ENCODE assay signal across 31 mouse cellular contexts in the genomic region with DNA sequence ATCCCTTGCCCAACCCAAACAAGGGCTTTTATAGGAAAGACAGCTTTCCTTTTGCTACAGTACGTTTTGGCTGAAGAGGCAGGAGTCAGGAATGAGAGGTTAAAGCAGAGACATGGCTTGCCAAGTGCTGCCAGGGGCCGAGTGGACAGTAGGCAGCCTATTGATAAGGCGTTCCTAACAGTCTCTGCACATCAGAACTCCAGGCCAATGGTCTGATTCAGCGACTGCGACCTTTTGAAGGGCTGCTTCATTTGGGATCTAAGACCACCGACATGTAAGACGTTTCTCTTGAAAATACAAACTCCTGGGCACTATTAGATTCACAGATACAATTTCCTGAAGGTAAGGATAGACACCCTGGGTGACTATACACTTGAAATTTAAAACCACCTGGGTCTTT.
"Had no signal": no experiment of that assay in that cellular context is flagged by ENCODE, and none has a peak within 500 bp of the region (broad histone marks: within the 10 kb centered on the region; RNA-seq: fewer than 3 reads in every experiment).

No protein-coding gene starts in this region.

- H3K9me3 ChIP-seq: limb, embryonic 10.5 days; limb, embryonic 12.5 days; limb, embryonic 13.5 days; limb, embryonic 15.5 days; liver, embryonic 12.5 days; liver, embryonic 13.5 days; liver, embryonic 15.5 days; lung, embryonic 15.5 days; megakaryocyte, embryonic 14.5 days; midbrain, embryonic 10.5 days; midbrain, embryonic 12.5 days; midbrain, embryonic 13.5 days; midbrain, embryonic 15.5 days; neural tube, embryonic 12.5 days had no signal

- DNase-seq: left cerebral cortex, postnatal 4 days; liver; liver, embryonic 13.5 days; liver, postnatal 0 days; lung, adult 18-20 months; lung, adult 2 months; lung, embryonic 14.5 days; lung, postnatal 10 days; lung, postnatal 14 days; lung, postnatal 36 days; lung, postnatal 4 days; midbrain, embryonic 14.5 days had no signal

- H3K27me3 ChIP-seq: limb, embryonic 12.5 days; limb, embryonic 13.5 days; limb, embryonic 15.5 days; liver, embryonic 12.5 days; liver, embryonic 13.5 days; liver, embryonic 15.5 days; lung, embryonic 15.5 days; megakaryocyte, embryonic 14.5 days; midbrain, embryonic 12.5 days; midbrain, embryonic 13.5 days; midbrain, embryonic 15.5 days; neural tube, embryonic 12.5 days had no signal

- H3K4me1 ChIP-seq: limb, embryonic 15.5 days; neural tube, embryonic 12.5 days had no signal

- H3K4me3 ChIP-seq: limb, embryonic 10.5 days; limb, embryonic 12.5 days; limb, embryonic 13.5 days; limb, embryonic 15.5 days; liver, embryonic 12.5 days; liver, embryonic 13.5 days; liver, embryonic 15.5 days; lung, embryonic 15.5 days; megakaryocyte, embryonic 14.5 days; midbrain, embryonic 10.5 days; midbrain, embryonic 12.5 days; midbrain, embryonic 13.5 days; midbrain, embryonic 15.5 days; myocyte; neural tube, embryonic 12.5 days had no signal

- H3K27ac ChIP-seq: limb, embryonic 10.5 days; limb, embryonic 12.5 days; limb, embryonic 13.5 days; limb, embryonic 15.5 days; liver, embryonic 12.5 days; liver, embryonic 13.5 days; liver, embryonic 14.5 days; liver, embryonic 15.5 days; lung, embryonic 15.5 days; macrophage; midbrain, embryonic 10.5 days; midbrain, embryonic 12.5 days; midbrain, embryonic 13.5 days; midbrain, embryonic 15.5 days; neural tube, embryonic 12.5 days had no signal

- H3K4me2 ChIP-seq: limb, embryonic 12.5 days; limb, embryonic 13.5 days; limb, embryonic 15.5 days; liver, embryonic 11.5 days; liver, embryonic 12.5 days; liver, embryonic 13.5 days; liver, embryonic 15.5 days; lung, embryonic 14.5 days; lung, embryonic 15.5 days; midbrain, embryonic 12.5 days; midbrain, embryonic 13.5 days; midbrain, embryonic 15.5 days; neural tube, embryonic 12.5 days had no signal

- ATAC-seq: liver, embryonic 12.5 days; liver, postnatal 0 days; lung, postnatal 0 days; midbrain, embryonic 13.5 days; midbrain, embryonic 15.5 days; midbrain, embryonic 16.5 days had no signal

- H3K36me3 ChIP-seq: liver, embryonic 13.5 days; liver, embryonic 15.5 days; midbrain, embryonic 15.5 days had no signal

- H3K9ac ChIP-seq: limb, embryonic 12.5 days; limb, embryonic 13.5 days; limb, embryonic 15.5 days; liver, embryonic 12.5 days; liver, embryonic 13.5 days; liver, embryonic 14.5 days; liver, embryonic 15.5 days; liver, postnatal 0 days; lung, embryonic 14.5 days; lung, embryonic 15.5 days; midbrain, embryonic 12.5 days; midbrain, embryonic 13.5 days; midbrain, embryonic 15.5 days; neural tube, embryonic 12.5 days had no signal
